11 mouse cellular contexts compared by ENCODE assay signal in genomic region chr6:87706246-87706645, GRCm38 (mm10). TPM values are rescaled to one million over a fixed set of nuclear protein-coding genes. Genes with fewer than 3 reads are reported as not detected.
DNase-seq lines count a peak whose midpoint lies in the region; ATAC-seq and TF ChIP-seq lines count a peak whose summit lies in the region.
"Had no signal": no experiment of that assay in that cellular context is flagged by ENCODE, and none has a peak within 500 bp of the region (broad histone marks: within the 10 kb centered on the region; RNA-seq: fewer than 3 reads in every experiment).

No protein-coding gene starts in this region.

- intact Hi-C loops in left cerebral cortex, postnatal 25 days (cut with DNase I) = no loop called here

- WGBS in kidney, adult 2 months = 46% methylated on average over 3 of the region's 3 CpGs

- H3K4me1 ChIP-seq in kidney, adult 2 months (ENCODE audit: control insufficient read depth, insufficient read depth, low read length) = no peaks in the 10 kb centered on the region
- H3K4me1 ChIP-seq in G1E (ENCODE audit: insufficient read depth, low read depth, low read length) = peaks cover 6% of the 10 kb centered on the region
- H3K4me1 ChIP-seq: embryonic facial prominence, embryonic 13.5 days; hindbrain, embryonic 15.5 days; liver, embryonic 15.5 days had no signal

- no peak overlapping the region for H3K4me3 ChIP-seq in kidney, adult 2 months (ENCODE audit: insufficient read depth, low read depth, low read length)
- no peak overlapping the region for H3K4me3 ChIP-seq in G1E (ENCODE audit: low read depth, low read length)
- H3K4me3 ChIP-seq: embryonic facial prominence, embryonic 13.5 days; hindbrain, embryonic 15.5 days; liver, embryonic 15.5 days had no signal

- ATAC-seq in G1E (ENCODE audit: extremely low read depth, insufficient number of reproducible peaks, low FRiP score, poor library complexity, severe bottlenecking) = no peak
- ATAC-seq in erythroid progenitor cell, adult 5-6 weeks (replicated peaks; ENCODE audit: low FRiP score, poor library complexity, severe bottlenecking) = 0 out of 2 replicates have a peak, but pooled peaks have one; percentile 50
- no peak for ATAC-seq in activated CD4-positive, CD25-positive, alpha-beta regulatory T cell, adult 4 months

- no peaks in the 10 kb centered on the region for H3K36me3 ChIP-seq in kidney, adult 2 months (ENCODE audit: control insufficient read depth, insufficient read depth, low read length)
- H3K36me3 ChIP-seq in G1E (replicated peaks) = no peaks in the 10 kb centered on the region
- H3K36me3 ChIP-seq: embryonic facial prominence, embryonic 13.5 days; hindbrain, embryonic 15.5 days; liver, embryonic 15.5 days had no signal

- peak; percentile 9 for DNase-seq in adrenal gland, postnatal 14 days
- no peak for DNase-seq in adrenal gland, adult 18-20 months (ENCODE audit: low spot score in 2 of 2)
- no peak for DNase-seq in kidney, adult 2 months
- no peak for DNase-seq in kidney, adult 8-10 months
- DNase-seq in G1E (ENCODE audit: low spot score) = peak; percentile 23
- no peak for DNase-seq in left cerebral cortex, postnatal 25 days (ENCODE audit: low spot score in 2 of 2)

- no peaks in the 10 kb centered on the region for H3K27me3 ChIP-seq in kidney, adult 2 months (replicated peaks; ENCODE audit: control insufficient read depth, insufficient read depth, low read length)
- peaks cover 60% of the 10 kb centered on the region for H3K27me3 ChIP-seq in G1E (ENCODE audit: insufficient read depth, low read length)
- H3K27me3 ChIP-seq: embryonic facial prominence, embryonic 13.5 days; hindbrain, embryonic 15.5 days had no signal

- TF ChIP-seq CTCF in kidney, adult 2 months (conservative IDR thresholded peaks at IDR 0.05; ENCODE audit: insufficient read depth, insufficient read length, low read depth, low read length) = 0 out of 2 replicates have a peak, but pooled peaks have one; percentile 13
- TF ChIP-seq CTCF in G1E (IDR thresholded peaks at IDR 0.05; ENCODE audit: low read depth, low read length) = peak; percentile 22; the same call in 1 of the 2 replicates

- H3K27ac ChIP-seq in kidney, adult 2 months (ENCODE audit: insufficient read depth, low read depth, low read length) = no peak overlapping the region
- H3K27ac ChIP-seq: embryonic facial prominence, embryonic 13.5 days; hindbrain, embryonic 15.5 days; liver, embryonic 15.5 days had no signal

- no peaks in the 10 kb centered on the region for H3K9me3 ChIP-seq in G1E (replicated peaks)
- H3K9me3 ChIP-seq: embryonic facial prominence, embryonic 13.5 days; hindbrain, embryonic 15.5 days; liver, embryonic 15.5 days had no signal

- TF ChIP-seq POLR2A in kidney, adult 2 months (IDR thresholded peaks at IDR 0.05; ENCODE audit: low read depth, low read length) = no peak

RNA-seq across cellular contexts. Expression of gene Efcc1, which starts 24.4 kb away (rescaled TPM):
- total RNA-seq in adrenal gland, postnatal 14 days (2021) = 1.1 and 2.5 TPM in 2 replicates
- total RNA-seq in adrenal gland, adult 18-20 months (2021) = under 1 TPM; 0.27 to 0.51 TPM
- 2.7 and 3.0 TPM in 2 replicates for polyA plus RNA-seq in kidney, adult 2 months (2012; rRNA removed)
- total RNA-seq in G1E (2014; fragmentation: Nextera tagmentation) (2.3 TPM in 1 of 2 replicates, not detected in the other), G1E (2017) (0.11 and 0.58 TPM in 2 replicates)
- not detected in 2 replicates for polyA plus RNA-seq in G1E (2012)
- not detected in 2 replicates for total RNA-seq in erythroid progenitor cell, adult 5-6 weeks (2015; ENCODE audit: low replicate concordance)
- total RNA-seq in erythroid progenitor cell, adult 5-6 weeks (2017; ENCODE audit: low replicate concordance) = 0.08 TPM in 1 of 2 replicates, not detected in the other
- polyA plus RNA-seq in activated CD4-positive, CD25-positive, alpha-beta regulatory T cell, adult 4 months (2017; shearing (Covaris generic)) = under 1 TPM in 1 of 2 experiments, not detected in 1; 0.60 TPM
- 1 to 10 TPM; 3.4 to 4.5 TPM for total RNA-seq in left cerebral cortex, postnatal 25 days (2021)

RNA-seq across cellular contexts. Expression of gene Aplf, which starts 34.3 kb away (rescaled TPM):
- 5.9 and 6.9 TPM in 2 replicates for total RNA-seq in adrenal gland, postnatal 14 days (2021)
- 1 to 10 TPM; 4.4 to 7.5 TPM for total RNA-seq in adrenal gland, adult 18-20 months (2021)
- polyA plus RNA-seq in kidney, adult 2 months (2012; rRNA removed) = 2.6 TPM in 2 replicates
- 81.4 and 111 TPM in 2 replicates for total RNA-seq in G1E (2014; fragmentation: Nextera tagmentation)
- 79.6 and 81.7 TPM in 2 replicates for total RNA-seq in G1E (2017)
- polyA plus RNA-seq in G1E (2012) = 18.7 and 23.0 TPM in 2 replicates
- 28.9 and 37.8 TPM in 2 replicates for total RNA-seq in erythroid progenitor cell, adult 5-6 weeks (2015; ENCODE audit: low replicate concordance)
- 43.6 and 69.8 TPM in 2 replicates for total RNA-seq in erythroid progenitor cell, adult 5-6 weeks (2017; ENCODE audit: low replicate concordance)
- polyA plus RNA-seq in activated CD4-positive, CD25-positive, alpha-beta regulatory T cell, adult 4 months (2017; shearing (Covaris generic)) = 1 to 10 TPM; 4.0 to 4.7 TPM
- total RNA-seq in left cerebral cortex, postnatal 25 days (2021) = 1 to 10 TPM; 7.9 to 8.1 TPM

Comparison
In these comparisons a context has a peak if more than half of its experiments do, and no peak if none do; other contexts are left out.
1. DNase-seq: peak in adrenal gland, postnatal 14 days (single experiment) and G1E (single experiment); none in adrenal gland, adult 18-20 months (0 of 2), kidney, adult 2 months (single experiment), kidney, adult 8-10 months (0 of 2) and left cerebral cortex, postnatal 25 days (0 of 2).